Mouse (Mus musculus): ENCODE measurements at regions not wholly inside any gene's neighbourhood (a gene's known extent, or its start where the extent isn't known, plus 50 kb on each side); places are given as distances from the start of the nearest gene placed in this dataset.

GRCm38 (mm10) chr8:109413386-109413785 lies 80.4 kb upstream of the Pmfbp1 start:
- DNase-seq (ENCODE audit: low spot score in 2 of 2), result no peak

- DNase-seq (ENCODE audit: low spot score in 2 of 2), result no peak
Observed at GRCm38 (mm10) chr8:109415315-109415714, 78.5 kb upstream of the Pmfbp1 start.

GRCm38 (mm10) chr8:109415906-109416305 lies 77.9 kb upstream of the Pmfbp1 start:
- no peak for DNase-seq (ENCODE audit: low spot score in 2 of 2)

GRCm38 (mm10) chr8:109416327-109417100 lies 77.3 kb upstream of the Pmfbp1 start:
- no peak for DNase-seq (ENCODE audit: low spot score in 2 of 2)

- DNase-seq (ENCODE audit: low spot score in 2 of 2), result no peak
Observed at GRCm38 (mm10) chr8:109417222-109417621, 76.6 kb upstream of the Pmfbp1 start.

GRCm38 (mm10) chr8:109417971-109418370 lies 75.9 kb upstream of the Pmfbp1 start:
- DNase-seq (ENCODE audit: low spot score in 2 of 2), result no peak

- no peak for DNase-seq (ENCODE audit: low spot score in 2 of 2)
Observed at GRCm38 (mm10) chr8:109419029-109419596, 74.7 kb upstream of the Pmfbp1 start.

- DNase-seq (ENCODE audit: low spot score in 2 of 2), result no peak
Observed at GRCm38 (mm10) chr8:109424004-109424403, 69.8 kb upstream of the Pmfbp1 start.

GRCm38 (mm10) chr8:109428551-109428950 lies 65.3 kb upstream of the Pmfbp1 start:
- no peak for DNase-seq (ENCODE audit: low spot score in 2 of 2)

- DNase-seq (ENCODE audit: low spot score in 2 of 2), result no peak
Observed at GRCm38 (mm10) chr8:109434538-109434937, 59.3 kb upstream of the Pmfbp1 start.

- DNase-seq (ENCODE audit: low spot score in 2 of 2), result no peak
Observed at GRCm38 (mm10) chr8:109436056-109436455, 57.8 kb upstream of the Pmfbp1 start.

- DNase-seq (ENCODE audit: low spot score in 2 of 2), result no peak
Observed at GRCm38 (mm10) chr8:109436830-109437567, 56.8 kb upstream of the Pmfbp1 start.

- DNase-seq (ENCODE audit: low spot score in 2 of 2), result no peak
Observed at GRCm38 (mm10) chr8:109438531-109438930, 55.3 kb upstream of the Pmfbp1 start.
